Mouse (Mus musculus) MEL (cell line): ENCODE measurements at regions not wholly inside any gene's neighbourhood (a gene's known extent, or its start where the extent isn't known, plus 50 kb on each side); places are given as distances from the start of the nearest gene placed in this dataset.

ENCODE experiments used
- CTCF ChIP-seq, 3 experiments: IDR thresholded peaks in 2 of 3; conservative IDR thresholded peaks in 1 of 3; 2 replicates each; pipeline ENCODE4 v1.5.1; 2011 to 2012; ENCODE audit warnings: low read length in 3 of 3, low read depth in 2 of 3, mild to moderate bottlenecking in 2 of 3, improper control_type of control experiment in 1 of 3, inconsistent platforms in 1 of 3, mixed read lengths in 1 of 3, moderate library complexity in 1 of 3; ENCODE audit not compliant: control insufficient read depth in 1 of 3, insufficient read depth in 1 of 3, poor library complexity in 1 of 3, severe bottlenecking in 1 of 3
- EP300 ChIP-seq, 2 experiments: IDR thresholded peaks; 2 replicates each; pipeline ENCODE4 v1.6.1; 2011; ENCODE audit warnings: improper control_type of control experiment in 2 of 2, low read length in 2 of 2, low read depth in 1 of 2, mild to moderate bottlenecking in 1 of 2
- MAX ChIP-seq: IDR thresholded peaks from 2 replicates; pipeline ENCODE4 v1.6.1; 2011; ENCODE audit warnings: low read length, improper control_type of control experiment
- POLR2A ChIP-seq, 2 experiments: IDR thresholded peaks; 2 replicates each; pipeline ENCODE4 v1.6.1; 2011 to 2012; ENCODE audit warnings: low read length in 2 of 2, mild to moderate bottlenecking in 2 of 2, control low read depth in 1 of 2, improper control_type of control experiment in 1 of 2, low read depth in 1 of 2, moderate library complexity in 1 of 2; ENCODE audit not compliant: control insufficient read depth in 1 of 2, insufficient read depth in 1 of 2, poor library complexity in 1 of 2
- POLR2AphosphoS5 ChIP-seq: IDR thresholded peaks from 2 replicates; pipeline ENCODE4 v1.6.1; 2012; ENCODE audit warnings: low read depth, borderline replicate concordance, mild to moderate bottlenecking, inconsistent platforms, low read length, moderate library complexity, mixed read lengths
- USF1 ChIP-seq: IDR thresholded peaks from 2 replicates; pipeline ENCODE4 v1.6.1; 2014; ENCODE audit warnings: low read depth, mild to moderate bottlenecking, inconsistent platforms, low read length, improper control_type of control experiment, moderate library complexity
- ZKSCAN1 ChIP-seq: IDR thresholded peaks from 2 replicates; pipeline ENCODE4 v1.6.1; 2012; ENCODE audit warnings: low read depth, mild to moderate bottlenecking, inconsistent platforms, low read length, improper control_type of control experiment, moderate library complexity
- ZNF384 ChIP-seq: IDR thresholded peaks from 2 replicates; pipeline ENCODE4 v1.6.1; 2012; ENCODE audit warnings: low read depth, mild to moderate bottlenecking, inconsistent platforms, low read length, improper control_type of control experiment

DNA sequence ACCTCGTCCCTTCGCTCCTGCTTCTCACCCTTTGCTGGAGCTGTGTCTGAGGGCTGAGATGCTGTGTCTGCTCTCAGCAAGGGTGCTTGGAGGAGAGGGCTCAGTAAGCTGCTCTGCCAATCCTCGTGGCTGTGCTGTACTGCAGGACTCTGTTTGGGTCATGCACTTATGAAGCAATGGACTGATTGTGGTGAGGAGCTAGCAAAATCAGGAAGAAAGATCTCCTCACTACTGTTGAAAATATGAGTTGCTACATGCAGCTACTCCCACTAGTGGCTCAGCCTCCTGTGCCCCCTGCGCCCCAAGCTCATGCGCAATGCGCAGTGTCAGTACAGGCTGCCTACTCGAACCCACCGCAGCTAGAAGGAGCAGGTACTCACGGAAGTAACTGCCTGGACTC is 362.3 kb downstream of the Phkb start:
- TF ChIP-seq EP300 (IDR thresholded peaks at IDR 0.05; ENCODE audit: low read depth in 1 of 2, low read length in 2 of 2) (no peak), CTCF (IDR thresholded peaks at IDR 0.05 in 2 of 3, conservative IDR thresholded peaks at IDR 0.05 in 1 of 3; ENCODE audit: control insufficient read depth in 1 of 3, insufficient read depth in 1 of 3, low read depth in 2 of 3, low read length in 3 of 3, poor library complexity in 1 of 3, severe bottlenecking in 1 of 3) (no peak), ZNF384 (no peak), POLR2A (IDR thresholded peaks at IDR 0.05; ENCODE audit: control insufficient read depth in 1 of 2, insufficient read depth in 1 of 2, low read depth in 1 of 2, low read length in 2 of 2, poor library complexity in 1 of 2) (no peak), MAX (no peak), USF1 (no peak), ZKSCAN1 (no peak), POLR2AphosphoS5 (no peak)
